Mouse (Mus musculus): Measurements from ENCODE around the gene Xylt1. TPM values are rescaled to one million over a fixed set of nuclear protein-coding genes. Genes with fewer than 3 reads are reported as not detected.

The Xylt1 gene
- polyA plus RNA-seq (2014; fragmentation: Nextera tagmentation; extraction: Ambion mirVana): 1.7 and 2.7 TPM in 2 replicates

- Histone ChIP-seq H3K4me3 (ENCODE audit: low read depth, low read length) (peak within 1 kb of the TSS; percentile 83), H3K27ac (ENCODE audit: low read length) (peak within 1 kb of the TSS; percentile 69), H3K36me3 (ENCODE audit: control insufficient read depth, insufficient read depth, low read length) (no peaks in the 10 kb centered on the region), H3K9ac (replicated peaks; ENCODE audit: low read depth, low read length) (peak within 1 kb of the TSS; percentile 62), H3K9me3 (ENCODE audit: control insufficient read depth, low read depth, low read length) (no peaks in the 10 kb centered on the region), H3K4me1 (ENCODE audit: control insufficient read depth, insufficient read depth, low read length) (peaks cover 8% of the 10 kb centered on the region; the same call in 1 of the 2 replicates), H3K4me2 (replicated peaks; ENCODE audit: low read depth, low read length) (peak within 1 kb of the TSS; percentile 75), H3K27me3 (ENCODE audit: control insufficient read depth, insufficient read depth, low read length) (no peaks in the 10 kb centered on the region)
- ATAC-seq (ENCODE audit: insufficient number of reproducible peaks, insufficient read depth, low FRiP score, low read depth): peak; percentile 84
- WGBS: under 1% methylated on average over 51 of the region's 69 CpGs
Measured at GRCm38 (mm10) chr7:117380418-117381187, at the start of gene Xylt1. Gene Xylt1, plus strand, starts transcription at chr7:117380979.

- no peaks in the 10 kb centered on the region for H3K9me3 ChIP-seq (ENCODE audit: control insufficient read depth, low read depth, low read length)
- no peak overlapping the region for H3K27ac ChIP-seq (ENCODE audit: low read length)
- H3K4me3 ChIP-seq (ENCODE audit: low read depth, low read length): no peak overlapping the region
- no peaks in the 10 kb centered on the region for H3K36me3 ChIP-seq (ENCODE audit: control insufficient read depth, insufficient read depth, low read length)
- no peak overlapping the region for H3K4me2 ChIP-seq (replicated peaks; ENCODE audit: low read depth, low read length)
- no peaks in the 10 kb centered on the region for H3K27me3 ChIP-seq (ENCODE audit: control insufficient read depth, insufficient read depth, low read length)
- no peak for ATAC-seq (ENCODE audit: insufficient number of reproducible peaks, insufficient read depth, low FRiP score, low read depth)
- no peaks in the 10 kb centered on the region for H3K4me1 ChIP-seq (ENCODE audit: control insufficient read depth, insufficient read depth, low read length)
- no peak overlapping the region for H3K9ac ChIP-seq (replicated peaks; ENCODE audit: low read depth, low read length)
- whole genome bisulfite sequencing: 78% methylated on average over 5 of the region's 5 CpGs
Measured at GRCm38 (mm10) chr7:117333936-117334335, 46.8 kb upstream of the Xylt1 start.

GRCm38 (mm10) chr7:117356316-117356715 is 24.5 kb upstream of the Xylt1 start:
- H3K36me3 ChIP-seq (ENCODE audit: control insufficient read depth, insufficient read depth, low read length): no peaks in the 10 kb centered on the region
- H3K4me1 ChIP-seq (ENCODE audit: control insufficient read depth, insufficient read depth, low read length): no peaks in the 10 kb centered on the region
- no peaks in the 10 kb centered on the region for H3K9me3 ChIP-seq (ENCODE audit: control insufficient read depth, low read depth, low read length)
- H3K4me3 ChIP-seq (ENCODE audit: low read depth, low read length): no peak overlapping the region
- ATAC-seq (ENCODE audit: insufficient number of reproducible peaks, insufficient read depth, low FRiP score, low read depth): no peak
- H3K27me3 ChIP-seq (ENCODE audit: control insufficient read depth, insufficient read depth, low read length): no peaks in the 10 kb centered on the region
- no peak overlapping the region for H3K4me2 ChIP-seq (replicated peaks; ENCODE audit: low read depth, low read length)
- H3K9ac ChIP-seq (replicated peaks; ENCODE audit: low read depth, low read length): no peak overlapping the region
- no peak overlapping the region for H3K27ac ChIP-seq (ENCODE audit: low read length)
- 79% methylated on average over 2 of the region's 2 CpGs for WGBS

GRCm38 (mm10) chr7:117357425-117358194 is 23.2 kb upstream of the Xylt1 start:
- no peak for ATAC-seq (ENCODE audit: insufficient number of reproducible peaks, insufficient read depth, low FRiP score, low read depth)
- H3K27ac ChIP-seq (ENCODE audit: low read length): no peak overlapping the region
- WGBS: 56% methylated on average over 6 of the region's 6 CpGs

GRCm38 (mm10) chr7:117361281-117361680 is 19.5 kb upstream of the Xylt1 start:
- no peaks in the 10 kb centered on the region for H3K9me3 ChIP-seq (ENCODE audit: control insufficient read depth, low read depth, low read length)
- H3K4me3 ChIP-seq (ENCODE audit: low read depth, low read length): no peak overlapping the region
- no peak overlapping the region for H3K27ac ChIP-seq (ENCODE audit: low read length)
- no peaks in the 10 kb centered on the region for H3K4me1 ChIP-seq (ENCODE audit: control insufficient read depth, insufficient read depth, low read length)
- no peak for ATAC-seq (ENCODE audit: insufficient number of reproducible peaks, insufficient read depth, low FRiP score, low read depth)
- no peaks in the 10 kb centered on the region for H3K27me3 ChIP-seq (ENCODE audit: control insufficient read depth, insufficient read depth, low read length)
- no peak overlapping the region for H3K9ac ChIP-seq (replicated peaks; ENCODE audit: low read depth, low read length)
- no peak overlapping the region for H3K4me2 ChIP-seq (replicated peaks; ENCODE audit: low read depth, low read length)
- 80% methylated on average over 2 of the region's 2 CpGs for WGBS
- H3K36me3 ChIP-seq (ENCODE audit: control insufficient read depth, insufficient read depth, low read length): no peaks in the 10 kb centered on the region

More at GRCm38 (mm10) chr7:117357425-117358194, 23.2 kb upstream of the Xylt1 start:
- no peak overlapping the region for H3K4me3 ChIP-seq (ENCODE audit: low read depth, low read length)
- no peaks in the 10 kb centered on the region for H3K36me3 ChIP-seq (ENCODE audit: control insufficient read depth, insufficient read depth, low read length)
- no peak overlapping the region for H3K4me2 ChIP-seq (replicated peaks; ENCODE audit: low read depth, low read length)
- no peak overlapping the region for H3K9ac ChIP-seq (replicated peaks; ENCODE audit: low read depth, low read length)
- H3K9me3 ChIP-seq (ENCODE audit: control insufficient read depth, low read depth, low read length): no peaks in the 10 kb centered on the region
- no peaks in the 10 kb centered on the region for H3K27me3 ChIP-seq (ENCODE audit: control insufficient read depth, insufficient read depth, low read length)
- H3K4me1 ChIP-seq (ENCODE audit: control insufficient read depth, insufficient read depth, low read length): no peaks in the 10 kb centered on the region

GRCm38 (mm10) chr7:117362493-117362892 is 18.3 kb upstream of the Xylt1 start:
- no peaks in the 10 kb centered on the region for H3K27me3 ChIP-seq (ENCODE audit: control insufficient read depth, insufficient read depth, low read length)
- no peak overlapping the region for H3K9ac ChIP-seq (replicated peaks; ENCODE audit: low read depth, low read length)
- no peaks in the 10 kb centered on the region for H3K4me1 ChIP-seq (ENCODE audit: control insufficient read depth, insufficient read depth, low read length)
- 83% methylated on average over 4 of the region's 4 CpGs for WGBS
- no peak for ATAC-seq (ENCODE audit: insufficient number of reproducible peaks, insufficient read depth, low FRiP score, low read depth)
- H3K4me3 ChIP-seq (ENCODE audit: low read depth, low read length): no peak overlapping the region
- no peaks in the 10 kb centered on the region for H3K36me3 ChIP-seq (ENCODE audit: control insufficient read depth, insufficient read depth, low read length)
- no peaks in the 10 kb centered on the region for H3K9me3 ChIP-seq (ENCODE audit: control insufficient read depth, low read depth, low read length)
- H3K27ac ChIP-seq (ENCODE audit: low read length): no peak overlapping the region
- no peak overlapping the region for H3K4me2 ChIP-seq (replicated peaks; ENCODE audit: low read depth, low read length)

- no peaks in the 10 kb centered on the region for H3K27me3 ChIP-seq (ENCODE audit: control insufficient read depth, insufficient read depth, low read length)
- H3K4me3 ChIP-seq (ENCODE audit: low read depth, low read length): no peak overlapping the region
- no peaks in the 10 kb centered on the region for H3K4me1 ChIP-seq (ENCODE audit: control insufficient read depth, insufficient read depth, low read length)
- no peaks in the 10 kb centered on the region for H3K9me3 ChIP-seq (ENCODE audit: control insufficient read depth, low read depth, low read length)
- H3K4me2 ChIP-seq (replicated peaks; ENCODE audit: low read depth, low read length): no peak overlapping the region
- no peak for ATAC-seq (ENCODE audit: insufficient number of reproducible peaks, insufficient read depth, low FRiP score, low read depth)
- H3K27ac ChIP-seq (ENCODE audit: low read length): no peak overlapping the region
- no peak overlapping the region for H3K9ac ChIP-seq (replicated peaks; ENCODE audit: low read depth, low read length)
- WGBS: 65% methylated on average over 6 of the region's 6 CpGs
- H3K36me3 ChIP-seq (ENCODE audit: control insufficient read depth, insufficient read depth, low read length): no peaks in the 10 kb centered on the region
Measured at GRCm38 (mm10) chr7:117368647-117369289, 12.0 kb upstream of the Xylt1 start.

- H3K27ac ChIP-seq (ENCODE audit: low read length): no peak overlapping the region
- H3K9ac ChIP-seq (replicated peaks; ENCODE audit: low read depth, low read length): no peak overlapping the region
- no peak for ATAC-seq (ENCODE audit: insufficient number of reproducible peaks, insufficient read depth, low FRiP score, low read depth)
- H3K4me2 ChIP-seq (replicated peaks; ENCODE audit: low read depth, low read length): no peak overlapping the region
- WGBS: 77% methylated on average over 5 of the region's 5 CpGs
- no peaks in the 10 kb centered on the region for H3K36me3 ChIP-seq (ENCODE audit: control insufficient read depth, insufficient read depth, low read length)
- no peaks in the 10 kb centered on the region for H3K27me3 ChIP-seq (ENCODE audit: control insufficient read depth, insufficient read depth, low read length)
- H3K4me1 ChIP-seq (ENCODE audit: control insufficient read depth, insufficient read depth, low read length): no peaks in the 10 kb centered on the region
- no peak overlapping the region for H3K4me3 ChIP-seq (ENCODE audit: low read depth, low read length)
- H3K9me3 ChIP-seq (ENCODE audit: control insufficient read depth, low read depth, low read length): no peaks in the 10 kb centered on the region
Measured at GRCm38 (mm10) chr7:117369290-117369941, 11.4 kb upstream of the Xylt1 start.

Data from stomach, embryonic 14.5 days (tissue).